Mouse (Mus musculus) hindbrain, embryonic 10.5 days (tissue): ENCODE results near the gene Myo16. TPM values are rescaled to one million over a fixed set of nuclear protein-coding genes. Genes with fewer than 3 reads are reported as not detected.

Experiments
- DNase-seq: peaks from one replicate; pipeline ENCODE4 v3.0.0-alpha.2; 2017; ENCODE audit warnings: low spot score
- H3K27ac ChIP-seq: fragments of 300-500 bp; sonication (generic); 2 replicates; pipeline ENCODE4 v1.5.1; 2016; ENCODE audit warnings: mild to moderate bottlenecking, moderate library complexity
- H3K27me3 ChIP-seq: fragments of 300-500 bp; sonication (generic); 2 replicates; pipeline ENCODE4 v1.6.1; 2016; ENCODE audit warnings: mild to moderate bottlenecking; ENCODE audit not compliant: poor library complexity, insufficient read depth, severe bottlenecking
- H3K36me3 ChIP-seq: fragments of 300-500 bp; sonication (generic); 2 replicates; pipeline ENCODE4 v1.6.1; 2016; ENCODE audit warnings: mild to moderate bottlenecking, moderate library complexity
- H3K4me1 ChIP-seq: fragments of 300-500 bp; sonication (generic); replicated peaks from 2 replicates; pipeline ENCODE4 v1.6.1; 2016; ENCODE audit warnings: mild to moderate bottlenecking
- H3K4me3 ChIP-seq: fragments of 300-500 bp; sonication (generic); 2 replicates; pipeline ENCODE4 v1.5.1; 2016; ENCODE audit warnings: mild to moderate bottlenecking, moderate library complexity
- H3K9me3 ChIP-seq: fragments of 300-500 bp; sonication (generic); 2 replicates; pipeline ENCODE4 v1.6.1; 2016; ENCODE audit warnings: mild to moderate bottlenecking, moderate library complexity
- WGBS: fragments of 180-500 bp; shearing (Covaris S2); methylation state at CpG from one replicate; pipeline ENCODE4 v1.1.7; 2016; 5-methylcytosine and 5-hydroxymethylcytosine counted together
- polyA plus RNA-seq: library from polyadenylated mRNA; unstranded; fragments of >200 nt; fragmentation: Nextera tagmentation; extraction: Ambion mirVana; gene quantifications from 2 replicates; pipeline ENCODE4 v1.2.1, GENCODE M21; 2016

The Myo16 gene
- polyA plus RNA-seq, 1 experiment from 2014 or later = 2.8 TPM

DNA sequence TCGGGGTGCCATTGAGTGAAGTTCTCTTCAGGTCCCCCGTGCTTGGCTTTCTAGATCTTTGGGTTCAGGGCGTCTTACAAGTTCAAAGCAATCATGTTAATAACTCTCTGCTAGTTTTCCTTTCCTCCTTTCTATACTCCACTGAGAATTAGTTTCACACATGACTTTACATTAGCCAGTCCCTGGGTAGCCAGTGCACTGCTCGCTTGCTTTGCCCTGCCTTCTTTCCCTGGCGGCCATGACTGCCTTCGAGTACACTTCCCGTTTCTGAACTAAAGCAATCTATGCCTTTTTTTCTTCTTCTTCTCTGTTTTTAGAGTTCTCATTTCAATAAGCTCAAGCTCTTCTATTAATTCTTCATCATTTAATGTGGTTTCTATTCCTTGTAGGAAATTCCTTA lies 365.6 kb downstream of the Myo16 start:
- DNase-seq = no peak
- Histone ChIP-seq H3K4me3 (no peak overlapping the region), H3K9me3 (no peaks in the 10 kb centered on the region), H3K4me1 (no peaks in the 10 kb centered on the region), H3K27me3 (no peaks in the 10 kb centered on the region), H3K27ac (no peak overlapping the region), H3K36me3 (no peaks in the 10 kb centered on the region)
- 93% methylated on average over 7 of the region's 7 CpGs for WGBS

DNA sequence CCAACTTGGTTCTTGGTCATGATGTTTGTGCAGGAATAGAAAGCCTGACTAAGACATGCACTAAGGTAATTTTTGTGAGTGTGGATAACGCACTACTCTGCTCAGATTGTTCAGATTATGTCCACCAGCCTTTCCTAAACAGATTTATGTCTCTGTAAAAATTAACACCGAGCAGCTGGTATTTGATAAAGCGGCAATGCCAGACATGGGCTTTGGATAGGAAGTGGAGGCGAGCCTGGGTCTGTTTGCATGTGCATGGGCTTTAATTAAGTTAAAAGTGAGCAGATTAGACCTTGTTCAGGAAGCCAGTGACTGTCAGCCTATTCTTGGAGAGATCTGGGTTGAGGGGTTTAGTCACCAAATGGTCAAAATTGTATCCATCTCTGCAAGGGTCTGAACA lies 367.8 kb downstream of the Myo16 start:
- no peak for DNase-seq
- no peak overlapping the region for H3K27ac ChIP-seq

DNA sequence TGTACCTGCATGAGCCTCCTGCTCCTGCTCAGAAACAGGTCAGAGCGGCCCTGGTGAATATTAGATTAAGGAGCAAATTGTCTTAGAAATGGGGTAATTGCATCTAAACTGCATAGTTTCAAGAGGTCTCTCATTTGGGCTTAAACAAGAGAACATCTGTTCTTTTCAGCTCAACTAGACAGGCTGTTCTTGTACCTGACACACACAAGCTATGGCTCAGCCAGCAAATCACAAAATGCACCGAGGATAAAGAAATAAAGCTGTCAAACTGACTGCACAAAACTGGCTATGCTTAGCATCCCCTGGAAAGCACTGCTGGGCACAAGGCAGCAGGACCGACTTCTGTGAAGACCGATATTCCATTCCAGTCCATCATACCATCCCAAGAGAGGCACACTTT lies 372.0 kb downstream of the Myo16 start:
- 76% methylated on average over 4 of the region's 4 CpGs for WGBS
- DNase-seq = no peak
- no peaks in the 10 kb centered on the region for H3K9me3 ChIP-seq
- H3K27ac ChIP-seq = no peak overlapping the region
- H3K4me1 ChIP-seq = peaks cover 13% of the 10 kb centered on the region
- H3K27me3 ChIP-seq = no peaks in the 10 kb centered on the region
- H3K4me3 ChIP-seq = no peak overlapping the region
- no peaks in the 10 kb centered on the region for H3K36me3 ChIP-seq

More for the DNA sequence above, 367.8 kb downstream of the Myo16 start:
- 87% methylated on average over 4 of the region's 4 CpGs for WGBS
- no peaks in the 10 kb centered on the region for H3K9me3 ChIP-seq
- H3K4me1 ChIP-seq = peaks cover 8% of the 10 kb centered on the region
- no peak overlapping the region for H3K4me3 ChIP-seq
- no peaks in the 10 kb centered on the region for H3K27me3 ChIP-seq
- no peaks in the 10 kb centered on the region for H3K36me3 ChIP-seq

DNA sequence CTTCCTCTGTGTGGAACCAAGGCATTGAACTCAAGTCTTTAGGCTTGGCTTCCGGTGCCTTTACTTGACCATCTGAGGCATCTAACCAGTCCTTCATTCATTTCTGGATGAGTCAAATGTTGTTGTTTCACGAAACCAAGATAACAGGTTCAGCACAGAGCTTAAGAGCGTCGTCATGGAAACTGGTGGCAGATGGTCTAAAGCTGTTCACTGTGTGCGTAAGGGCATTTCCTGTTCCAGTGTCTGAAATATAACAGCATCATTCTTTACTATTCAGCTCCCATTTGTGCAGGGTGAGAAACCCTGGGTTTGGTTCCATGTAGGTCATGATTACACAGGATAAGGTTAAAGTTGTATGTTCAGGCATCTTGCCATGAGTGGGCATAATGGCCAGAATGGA lies 372.9 kb downstream of the Myo16 start:
- Histone ChIP-seq H3K4me3 (no peak overlapping the region), H3K9me3 (no peaks in the 10 kb centered on the region), H3K27ac (no peak overlapping the region), H3K27me3 (no peaks in the 10 kb centered on the region), H3K4me1 (peaks cover 13% of the 10 kb centered on the region), H3K36me3 (no peaks in the 10 kb centered on the region)
- 77% methylated on average over 5 of the region's 5 CpGs for WGBS
- no peak for DNase-seq

DNA sequence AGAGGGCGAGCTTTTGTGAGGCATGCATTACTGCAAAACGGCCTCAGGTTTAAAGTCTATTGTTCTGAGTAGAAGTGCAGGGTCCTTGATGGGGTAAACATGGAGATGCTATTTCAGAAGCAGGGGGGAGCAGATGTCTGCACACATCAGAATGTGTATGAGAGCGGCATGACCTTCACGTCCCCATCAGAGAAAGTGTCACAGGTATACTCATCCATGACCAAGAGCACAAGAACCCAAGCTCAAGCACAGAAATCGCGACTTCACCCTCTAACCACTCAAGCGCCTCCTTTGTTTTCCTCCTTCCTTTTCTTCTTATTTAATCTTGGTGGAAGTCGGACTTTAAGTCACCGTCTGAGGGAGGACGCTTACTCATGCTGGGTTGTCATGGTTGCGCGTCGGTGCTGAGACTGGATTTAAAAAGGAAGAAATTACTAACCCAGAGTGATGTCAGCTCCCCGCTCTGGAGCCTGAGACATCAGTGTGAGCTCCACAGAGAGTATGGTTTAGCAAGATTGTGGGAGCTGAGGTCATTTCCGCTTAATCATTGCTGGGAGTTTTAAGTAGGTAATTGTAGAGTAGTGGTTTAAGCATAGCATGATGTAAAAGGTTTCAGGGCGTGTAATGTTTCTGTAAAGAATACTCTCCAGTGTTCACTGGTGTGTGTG lies 381.0 kb downstream of the Myo16 start:
- no peaks in the 10 kb centered on the region; the same call in 1 of the 2 replicates for H3K36me3 ChIP-seq
- no peak for DNase-seq
- no peaks in the 10 kb centered on the region for H3K27me3 ChIP-seq
- H3K4me1 ChIP-seq = peaks cover 9% of the 10 kb centered on the region; the same call in 1 of the 2 replicates
- H3K27ac ChIP-seq = no peak overlapping the region
- no peak overlapping the region for H3K4me3 ChIP-seq
- 63% methylated on average over 16 of the region's 16 CpGs for WGBS
- H3K9me3 ChIP-seq = no peaks in the 10 kb centered on the region

DNA sequence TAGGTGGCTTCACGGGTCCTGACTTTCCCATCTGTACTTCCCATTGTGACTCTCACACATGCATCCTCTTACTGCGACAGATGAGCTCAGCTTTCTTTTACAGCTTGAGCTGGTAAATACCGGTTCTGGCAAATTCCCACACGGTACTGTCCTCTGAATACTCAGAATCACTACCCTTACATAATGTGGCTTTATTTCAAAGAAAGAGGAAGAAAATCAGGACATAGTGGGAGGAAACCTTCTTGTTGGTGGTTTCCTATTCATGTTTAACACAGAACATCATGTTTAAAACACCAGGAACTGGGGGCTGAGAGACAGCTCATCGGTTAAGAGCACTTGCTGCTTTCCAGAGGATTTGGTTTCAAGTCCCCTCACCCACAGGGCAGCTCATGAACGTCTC lies 384.6 kb downstream of the Myo16 start:
- Histone ChIP-seq H3K27ac (no peak overlapping the region), H3K27me3 (no peaks in the 10 kb centered on the region), H3K4me1 (peaks cover 9% of the 10 kb centered on the region; the same call in 1 of the 2 replicates), H3K9me3 (no peaks in the 10 kb centered on the region), H3K4me3 (no peak overlapping the region), H3K36me3 (no peaks in the 10 kb centered on the region)
- WGBS = 77% methylated on average over 6 of the region's 6 CpGs
- no peak for DNase-seq

DNA sequence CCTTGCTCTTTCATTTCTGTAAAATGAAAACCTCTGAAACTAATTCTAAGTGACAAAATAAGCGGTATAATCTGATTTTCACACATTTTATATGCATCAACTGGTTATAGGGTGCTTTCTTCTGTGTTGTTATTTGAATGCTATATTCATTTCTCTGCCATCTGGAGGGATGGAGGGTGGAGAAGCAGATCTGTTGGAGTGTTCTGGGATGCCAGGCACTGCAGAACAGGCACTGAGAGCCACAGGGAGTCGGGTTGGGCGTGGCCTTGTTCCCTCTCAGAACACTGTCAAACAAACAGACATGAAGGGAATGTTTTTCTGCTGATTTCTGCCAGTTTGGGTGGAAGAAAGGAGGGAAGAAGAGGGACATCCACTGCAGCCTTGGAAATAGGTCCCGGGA lies 386.0 kb downstream of the Myo16 start:
- DNase-seq = no peak
- Histone ChIP-seq H3K4me1 (peaks cover 3% of the 10 kb centered on the region; the same call in 1 of the 2 replicates), H3K27me3 (no peaks in the 10 kb centered on the region), H3K27ac (no peak overlapping the region), H3K4me3 (no peak overlapping the region), H3K36me3 (no peaks in the 10 kb centered on the region), H3K9me3 (peaks cover 7% of the 10 kb centered on the region; the same call in 1 of the 2 replicates)
- 80% methylated on average over 4 of the region's 4 CpGs for WGBS

DNA sequence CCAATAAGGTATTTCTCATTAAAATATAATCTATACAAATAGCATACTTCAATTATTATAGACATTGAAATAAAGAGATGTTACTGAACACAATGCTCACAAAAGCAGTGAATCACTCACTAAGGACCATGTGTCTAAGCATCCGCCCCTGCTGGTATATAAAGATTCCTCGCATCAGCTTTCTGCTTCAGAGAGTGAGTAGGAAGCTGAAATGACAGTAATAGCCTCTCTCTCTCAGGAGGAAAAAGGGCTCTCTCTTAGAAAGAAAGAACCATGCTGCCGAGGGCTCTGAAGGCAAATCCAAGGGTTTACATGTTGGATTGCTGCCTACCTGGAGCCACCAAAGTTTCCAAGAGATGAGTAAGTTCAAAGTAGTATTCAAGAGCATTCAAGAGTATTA lies 392.2 kb downstream of the Myo16 start:
- no peak for DNase-seq
- H3K4me1 ChIP-seq = no peaks in the 10 kb centered on the region
- no peak overlapping the region for H3K4me3 ChIP-seq
- no peak overlapping the region for H3K27ac ChIP-seq
- H3K9me3 ChIP-seq = peaks cover 7% of the 10 kb centered on the region; the same call in 1 of the 2 replicates
- no peaks in the 10 kb centered on the region for H3K36me3 ChIP-seq
- WGBS = 91% methylated on average over 3 of the region's 3 CpGs
- H3K27me3 ChIP-seq = no peaks in the 10 kb centered on the region

DNA sequence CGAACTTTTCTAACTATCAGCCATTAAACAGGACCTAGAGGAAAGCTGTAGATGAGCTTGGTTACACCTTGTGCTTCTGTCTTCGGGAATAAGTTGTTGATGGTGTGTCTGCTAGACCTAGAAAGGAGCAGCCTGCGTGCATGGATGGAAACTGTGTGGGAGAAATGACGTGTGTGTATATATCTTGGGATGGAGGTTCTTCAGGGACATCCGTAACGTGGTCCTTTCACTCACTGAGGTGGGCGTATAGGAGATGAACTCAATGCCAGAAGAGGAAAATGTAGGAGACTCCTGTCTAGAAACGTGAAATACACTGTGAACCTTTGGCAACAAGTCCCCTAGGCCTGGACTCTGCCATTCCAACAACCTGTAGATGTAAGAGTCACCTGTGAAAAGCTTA lies 392.8 kb downstream of the Myo16 start:
- no peaks in the 10 kb centered on the region for H3K4me1 ChIP-seq
- no peaks in the 10 kb centered on the region for H3K36me3 ChIP-seq
- peaks cover 7% of the 10 kb centered on the region; the same call in 1 of the 2 replicates for H3K9me3 ChIP-seq
- whole genome bisulfite sequencing = 89% methylated on average over 8 of the region's 8 CpGs
- H3K27ac ChIP-seq = no peak overlapping the region
- H3K4me3 ChIP-seq = no peak overlapping the region
- no peak for DNase-seq
- H3K27me3 ChIP-seq = no peaks in the 10 kb centered on the region

DNA sequence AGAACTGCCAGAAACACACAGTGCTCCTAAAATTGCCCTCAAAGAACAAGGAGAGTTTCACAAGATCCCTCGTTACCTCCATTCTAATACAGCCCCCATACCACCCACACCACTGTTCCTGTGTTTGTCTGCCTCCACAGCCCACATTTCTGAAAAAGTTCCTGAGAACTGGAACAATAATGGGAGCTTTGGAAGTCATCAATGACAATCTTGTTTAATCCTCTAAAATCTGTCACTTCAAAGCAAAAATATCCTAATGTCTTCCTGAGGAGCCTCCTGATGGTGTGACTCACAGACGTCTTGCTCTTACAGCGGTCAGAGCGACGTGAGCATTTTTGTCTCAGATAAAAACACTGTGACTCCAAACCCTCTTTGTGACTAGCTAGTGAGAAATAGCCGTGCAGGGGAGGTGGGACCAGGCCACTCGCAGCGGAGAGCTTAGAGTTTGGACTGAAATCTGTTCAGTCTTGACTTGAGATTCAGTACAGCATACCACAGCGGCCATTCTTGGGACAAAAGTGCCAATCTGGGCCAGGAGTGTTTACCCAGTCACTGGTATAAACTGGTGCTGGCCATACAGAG lies 394.4 kb downstream of the Myo16 start:
- Histone ChIP-seq H3K36me3 (no peaks in the 10 kb centered on the region), H3K4me1 (no peaks in the 10 kb centered on the region), H3K27ac (no peak overlapping the region), H3K27me3 (no peaks in the 10 kb centered on the region), H3K9me3 (peaks cover 7% of the 10 kb centered on the region; the same call in 1 of the 2 replicates), H3K4me3 (no peak overlapping the region)
- WGBS = 81% methylated on average over 9 of the region's 9 CpGs
- no peak for DNase-seq

DNA sequence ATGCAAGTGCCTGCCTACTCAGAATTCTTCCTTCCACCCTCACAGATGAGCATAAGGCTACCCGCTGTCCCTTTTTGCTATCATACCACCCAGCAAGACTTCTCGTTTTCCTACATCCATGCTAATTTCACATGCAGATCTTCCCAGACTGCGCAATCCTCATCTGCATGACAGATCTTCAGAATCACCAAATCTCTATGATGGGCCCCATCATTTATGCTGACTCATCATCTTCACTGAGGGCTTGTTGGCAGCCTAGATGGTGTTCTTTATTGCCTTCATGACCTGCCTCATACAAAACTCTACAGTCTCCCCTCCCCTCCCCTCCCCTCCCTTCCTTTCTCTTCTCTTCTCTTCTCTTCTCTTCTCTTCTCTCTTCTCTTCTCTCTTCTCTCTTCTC lies 395.7 kb downstream of the Myo16 start:
- no peaks in the 10 kb centered on the region for H3K36me3 ChIP-seq
- no peak overlapping the region for H3K4me3 ChIP-seq
- H3K4me1 ChIP-seq = no peaks in the 10 kb centered on the region
- 89% methylated on average over 3 of the region's 3 CpGs for WGBS
- DNase-seq = no peak
- no peak overlapping the region for H3K27ac ChIP-seq
- peaks cover 2% of the 10 kb centered on the region; the same call in 1 of the 2 replicates for H3K9me3 ChIP-seq
- H3K27me3 ChIP-seq = no peaks in the 10 kb centered on the region

DNA sequence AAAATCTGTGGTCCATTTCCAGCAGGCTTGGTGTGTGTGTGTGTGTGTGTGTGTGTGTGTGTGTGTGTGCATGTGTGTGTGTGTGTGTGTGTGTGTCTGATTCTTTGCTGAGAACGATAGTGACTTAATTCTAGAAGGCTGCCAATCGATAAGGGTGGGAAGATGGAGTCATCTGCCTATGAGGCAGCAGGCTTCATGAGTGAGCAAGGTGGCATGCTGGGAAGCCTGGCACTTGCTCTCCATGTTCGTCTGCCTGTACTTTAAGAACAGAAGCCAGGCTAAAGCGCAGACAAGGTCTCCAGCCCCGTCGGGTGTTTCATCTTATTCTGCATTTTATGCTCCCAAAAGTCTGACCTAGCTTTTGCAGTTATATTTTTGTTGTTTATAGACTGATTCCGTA lies 404.2 kb downstream of the Myo16 start:
- H3K27me3 ChIP-seq = no peaks in the 10 kb centered on the region
- DNase-seq = no peak
- H3K9me3 ChIP-seq = no peaks in the 10 kb centered on the region
- H3K36me3 ChIP-seq = peaks cover 5% of the 10 kb centered on the region; the same call in 1 of the 2 replicates
- no peak overlapping the region for H3K27ac ChIP-seq
- peaks cover 16% of the 10 kb centered on the region for H3K4me1 ChIP-seq
- WGBS = 78% methylated on average over 7 of the region's 7 CpGs
- H3K4me3 ChIP-seq = no peak overlapping the region

DNA sequence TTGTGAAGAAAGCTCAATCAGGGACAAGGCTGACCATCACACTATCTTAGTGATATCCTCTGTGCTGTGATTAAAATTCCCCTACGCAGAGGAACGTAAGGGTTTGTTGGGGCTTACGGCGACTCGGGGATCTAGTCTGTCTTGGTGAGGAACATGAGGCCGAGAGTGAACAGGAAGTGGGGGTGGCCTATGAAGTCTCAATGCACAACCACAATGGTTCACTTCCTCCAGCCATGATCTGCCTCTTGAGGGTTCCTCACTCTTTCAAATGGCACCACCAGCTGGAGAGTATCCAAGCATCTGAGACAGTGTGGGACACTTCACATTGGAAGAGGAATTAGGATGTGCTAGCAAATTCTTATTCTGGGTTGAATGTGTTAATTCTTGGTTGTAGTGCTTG lies 405.8 kb downstream of the Myo16 start:
- Histone ChIP-seq H3K4me3 (no peak overlapping the region), H3K27ac (no peak overlapping the region), H3K27me3 (no peaks in the 10 kb centered on the region), H3K36me3 (peaks cover 5% of the 10 kb centered on the region; the same call in 1 of the 2 replicates), H3K9me3 (no peaks in the 10 kb centered on the region), H3K4me1 (peaks cover 16% of the 10 kb centered on the region)
- DNase-seq = no peak
- 86% methylated on average over 6 of the region's 6 CpGs for WGBS
